Mouse (Mus musculus) macrophage (primary cell): ENCODE data around the gene Rhbdf1. TPM values are rescaled to one million over a fixed set of nuclear protein-coding genes. Genes with fewer than 3 reads are reported as not detected.

Source experiments
- H3K27ac ChIP-seq: fragments of 350-480 bp; formaldehyde crosslinking; 2 replicates; pipeline ENCODE4 v1.9.0; 2021
- H3K36me3 ChIP-seq: fragments of 350-480 bp; formaldehyde crosslinking; 2 replicates; pipeline ENCODE4 v1.9.0; 2021; ENCODE audit errors: inconsistent target
- H3K4me3 ChIP-seq: fragments of 350-480 bp; formaldehyde crosslinking; 2 replicates; pipeline ENCODE4 v1.9.0; 2021; ENCODE audit errors: inconsistent target
- H3K79me2 ChIP-seq: fragments of 350-480 bp; formaldehyde crosslinking; 2 replicates; pipeline ENCODE4 v1.9.0; 2021; ENCODE audit errors: inconsistent target
- WGBS: methylation state at CpG from one replicate; pipeline ENCODE4 v1.1.7; 2026; ENCODE audit warnings: inconsistent platforms; ENCODE audit not compliant: missing documents; 5-methylcytosine and 5-hydroxymethylcytosine counted together
- polyA plus RNA-seq: library from polyadenylated mRNA; stranded (reverse); fragments of 250-400 nt; gene quantifications from 3 replicates; pipeline ENCODE4 v1.2.4, GENCODE M21; 2018; ENCODE audit warnings: inconsistent platforms
- total RNA-seq, 78 experiments: library from RNA; depleted of rRNA; stranded (reverse); fragments of 250-400 nt; gene quantifications; 1 replicate in 9 of 78; 2 replicates in 24 of 78; 3 replicates in 43 of 78; 4 replicates in 2 of 78; pipeline ENCODE4 v1.2.4; 2018; ENCODE audit warnings: inconsistent platforms in 56 of 78

Gene Rhbdf1
- 10 to 100 TPM in 6 of 26 experiments, 1 to 10 TPM in 18, under 1 TPM in 1, not detected in 1; 0.68 to 68.6 (median 4.9) TPM for total RNA-seq (2018; cell fraction: chromatin; rRNA removed)
- total RNA-seq (2018; cell fraction: cytosol; rRNA removed) = 1 to 10 TPM in 13 of 26 experiments, under 1 TPM in 13; 0.17 to 3.9 (median 0.83) TPM
- 10 to 100 TPM in 2 of 26 experiments, 1 to 10 TPM in 14, under 1 TPM in 9, not detected in 1; 0.30 to 30.7 (median 3.1) TPM for total RNA-seq (2018; cell fraction: nucleus; rRNA removed)
- 1.8 to 2.5 TPM (median 2.3 TPM) in 3 replicates for polyA plus RNA-seq

DNA sequence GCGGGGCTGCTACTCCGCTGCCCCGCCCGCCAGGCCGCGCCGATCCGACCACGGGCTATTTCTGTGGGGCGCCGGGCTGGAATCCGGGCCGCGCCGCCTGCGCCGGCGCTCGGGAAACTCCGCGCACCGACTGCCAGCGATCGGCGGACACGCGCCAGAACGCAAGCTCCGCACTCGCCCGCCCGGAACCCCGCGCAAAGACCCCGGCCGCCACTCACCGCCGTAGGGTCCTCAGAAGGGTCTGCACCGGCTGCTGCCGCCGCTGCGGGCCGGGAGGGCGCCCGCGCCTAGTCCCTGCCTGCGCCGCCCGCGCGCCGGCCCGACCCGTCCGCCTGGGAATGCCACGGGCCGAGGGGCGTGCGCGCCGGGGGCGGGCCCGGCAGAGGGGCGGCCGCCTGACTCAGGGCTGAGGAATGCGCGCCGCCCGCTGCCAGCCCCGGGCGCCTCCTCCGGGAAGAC, at the start of gene Rhbdf1:
Gene Rhbdf1 (minus strand): TSS at position 350 of the 459 bp plus-strand sequence.
- WGBS = 1% methylated on average over 71 of the region's 72 CpGs

DNA sequence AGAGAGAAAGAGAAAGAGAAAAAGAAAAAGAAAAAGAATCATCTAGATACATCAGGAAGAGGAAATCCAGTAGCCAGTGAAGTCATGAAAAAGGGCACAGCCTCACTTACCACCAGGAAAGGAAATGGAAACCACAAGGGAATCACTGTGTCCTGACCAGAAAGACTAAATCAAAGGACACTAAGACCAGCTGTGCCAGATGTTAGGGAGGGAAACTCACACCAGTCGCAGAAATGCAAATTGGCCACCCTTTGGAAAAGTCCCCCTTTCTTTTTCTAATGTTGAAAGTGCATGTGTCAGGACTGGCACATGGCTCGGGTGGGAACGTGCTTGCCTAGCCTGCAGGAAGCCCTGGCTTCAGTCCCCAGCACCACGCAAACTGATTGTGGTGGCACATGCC, 49.1 kb upstream of the Rhbdf1 start:
- H3K27ac ChIP-seq = no peak overlapping the region
- peaks cover 8% of the 10 kb centered on the region for H3K79me2 ChIP-seq
- no peaks in the 10 kb centered on the region for H3K36me3 ChIP-seq
- 44% methylated on average over 4 of the region's 4 CpGs for WGBS
- no peak overlapping the region for H3K4me3 ChIP-seq

More for the DNA sequence above, at the start of gene Rhbdf1:
- Histone ChIP-seq H3K36me3 (no peaks in the 10 kb centered on the region), H3K27ac (no peak within 1 kb of the TSS), H3K79me2 (no peaks in the 10 kb centered on the region), H3K4me3 (no peak within 1 kb of the TSS)

DNA sequence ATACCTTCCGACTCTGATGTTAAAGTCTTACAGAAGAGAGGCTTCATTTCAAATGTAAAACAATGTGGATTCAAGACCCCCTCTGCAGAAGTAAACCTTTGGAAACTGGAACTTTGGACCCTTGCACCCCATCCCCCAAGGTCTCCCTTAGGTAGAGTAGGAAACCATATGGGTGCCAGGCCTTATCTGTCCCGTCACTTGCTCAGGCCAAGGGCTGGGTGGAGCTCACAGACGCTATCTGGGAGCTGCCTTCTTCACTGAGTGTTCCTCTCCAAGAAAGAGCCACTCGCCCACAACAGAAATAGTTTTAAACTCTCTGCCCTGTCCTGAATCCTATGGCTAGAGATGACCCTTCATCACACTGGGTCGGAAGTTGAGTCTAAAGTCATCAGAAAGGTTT, 46.9 kb upstream of the Rhbdf1 start:
- Histone ChIP-seq H3K27ac (no peak overlapping the region), H3K36me3 (no peaks in the 10 kb centered on the region), H3K79me2 (peaks cover 26% of the 10 kb centered on the region), H3K4me3 (no peak overlapping the region)
- WGBS = 93% methylated on average over 5 of the region's 5 CpGs

DNA sequence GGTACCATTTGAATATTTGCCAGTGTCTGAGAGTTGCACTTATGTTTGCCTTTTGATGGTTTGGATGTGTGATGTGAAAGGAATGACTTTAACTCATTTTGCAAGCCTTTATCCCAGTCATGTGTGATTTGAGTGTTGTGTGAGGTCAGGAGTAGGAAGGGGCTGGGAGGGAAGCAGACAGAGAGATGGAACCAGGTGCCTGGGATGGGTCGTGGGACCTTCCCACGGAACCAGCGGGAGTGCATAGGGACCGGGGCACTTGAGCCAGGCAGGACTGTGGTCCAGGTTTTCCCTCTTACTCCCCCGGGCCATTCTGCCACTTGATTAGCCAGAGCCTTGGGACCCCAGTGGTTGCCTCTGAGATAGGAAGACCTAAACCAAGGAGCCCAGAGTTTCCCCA, 45.9 kb upstream of the Rhbdf1 start:
- Histone ChIP-seq H3K79me2 (peaks cover 30% of the 10 kb centered on the region), H3K27ac (no peak overlapping the region), H3K4me3 (peak overlapping the region; percentile 8; the same call in 1 of the 2 replicates), H3K36me3 (no peaks in the 10 kb centered on the region)
- 45% methylated on average over 3 of the region's 5 CpGs for whole genome bisulfite sequencing

DNA sequence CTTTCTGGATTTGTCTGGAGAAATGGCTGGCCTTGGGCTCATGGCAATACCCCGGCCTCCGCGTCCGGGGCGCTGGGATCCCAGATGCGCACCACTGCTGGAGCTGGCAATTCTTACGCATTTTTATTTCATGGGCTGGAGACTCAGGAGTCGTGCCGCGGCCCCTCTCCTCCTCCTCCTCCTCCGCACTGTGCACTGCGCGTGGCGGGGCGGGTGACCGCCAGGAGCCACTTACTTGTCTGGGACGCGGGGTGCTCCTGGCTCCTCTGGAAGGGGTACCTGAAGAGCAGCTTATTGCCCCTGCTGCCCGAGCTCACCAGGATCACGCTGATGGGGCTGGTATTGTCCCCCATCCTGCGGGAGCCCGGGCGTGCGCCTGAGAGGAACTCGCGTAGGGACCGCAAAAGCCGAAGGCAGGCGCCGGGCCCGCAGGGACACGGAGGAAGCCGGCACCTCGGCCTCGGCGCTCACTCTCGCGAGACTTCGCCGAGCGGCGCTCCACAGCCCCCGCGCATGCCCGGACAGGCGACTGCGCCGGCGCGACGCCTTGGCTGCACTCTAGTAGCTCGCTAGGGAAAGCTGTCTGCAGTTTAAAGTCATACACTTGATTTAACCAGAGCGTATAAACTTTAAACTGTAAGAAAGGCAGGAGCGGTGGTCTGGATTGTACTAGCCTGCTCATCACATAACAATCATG, 45.2 kb upstream of the Rhbdf1 start, which contains the start of gene Nprl3:
Gene Nprl3 (minus strand): TSS at position 520 of the 697 bp plus-strand sequence.
- Histone ChIP-seq H3K4me3 (peak within 1 kb of the TSS; percentile 83), H3K27ac (peak within 1 kb of the TSS; percentile 52), H3K36me3 (no peaks in the 10 kb centered on the region; the same call in 1 of the 2 replicates), H3K79me2 (peaks cover 30% of the 10 kb centered on the region)
- WGBS = 0% methylated on average over 50 of the region's 54 CpGs

DNA sequence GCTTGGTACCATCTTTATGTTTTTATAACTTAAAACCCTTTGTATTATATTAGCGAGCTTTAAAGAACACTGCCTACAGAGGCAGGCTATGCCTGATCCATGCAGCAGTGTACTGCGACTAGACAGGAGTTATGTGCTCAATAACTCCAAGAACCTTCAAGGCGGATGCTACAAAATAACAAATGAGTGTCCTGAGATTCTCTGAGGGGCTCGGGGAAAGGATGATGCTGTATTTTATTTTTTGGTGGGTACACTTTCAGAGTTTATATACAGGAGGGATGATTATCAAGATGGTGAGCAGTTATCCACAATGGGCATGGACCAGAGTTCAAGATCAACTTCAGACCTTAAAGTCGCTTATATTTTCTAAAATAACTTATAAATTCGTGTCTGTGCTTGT, 44.7 kb upstream of the Rhbdf1 start:
- Histone ChIP-seq H3K27ac (peak overlapping the region; percentile 52), H3K4me3 (peak overlapping the region; percentile 83), H3K36me3 (no peaks in the 10 kb centered on the region; the same call in 1 of the 2 replicates), H3K79me2 (peaks cover 30% of the 10 kb centered on the region)
- WGBS = 37% methylated on average over 6 of the region's 6 CpGs

DNA sequence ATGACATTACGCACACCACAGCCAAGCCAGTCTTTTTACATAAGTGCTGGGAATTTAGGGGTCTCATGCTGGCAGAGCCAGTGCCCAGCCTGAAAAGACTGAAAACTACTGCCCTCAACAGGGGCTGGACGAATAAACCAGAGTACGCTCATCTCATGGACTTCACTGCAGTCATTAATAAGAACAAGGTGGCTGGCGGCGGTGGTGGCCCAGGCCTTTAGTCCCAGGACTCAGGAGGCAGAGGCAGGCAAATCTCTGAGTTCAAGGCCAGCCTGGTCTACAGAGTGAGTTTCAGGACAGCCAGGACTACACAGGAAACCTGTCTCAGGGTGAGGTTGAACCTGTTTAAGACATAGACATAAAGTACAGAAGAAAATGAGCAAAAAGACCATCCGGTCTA, 44.1 kb upstream of the Rhbdf1 start:
- Histone ChIP-seq H3K27ac (no peak overlapping the region), H3K4me3 (no peak overlapping the region), H3K36me3 (no peaks in the 10 kb centered on the region; the same call in 1 of the 2 replicates), H3K79me2 (peaks cover 30% of the 10 kb centered on the region)
- 92% methylated on average over 5 of the region's 6 CpGs for WGBS

DNA sequence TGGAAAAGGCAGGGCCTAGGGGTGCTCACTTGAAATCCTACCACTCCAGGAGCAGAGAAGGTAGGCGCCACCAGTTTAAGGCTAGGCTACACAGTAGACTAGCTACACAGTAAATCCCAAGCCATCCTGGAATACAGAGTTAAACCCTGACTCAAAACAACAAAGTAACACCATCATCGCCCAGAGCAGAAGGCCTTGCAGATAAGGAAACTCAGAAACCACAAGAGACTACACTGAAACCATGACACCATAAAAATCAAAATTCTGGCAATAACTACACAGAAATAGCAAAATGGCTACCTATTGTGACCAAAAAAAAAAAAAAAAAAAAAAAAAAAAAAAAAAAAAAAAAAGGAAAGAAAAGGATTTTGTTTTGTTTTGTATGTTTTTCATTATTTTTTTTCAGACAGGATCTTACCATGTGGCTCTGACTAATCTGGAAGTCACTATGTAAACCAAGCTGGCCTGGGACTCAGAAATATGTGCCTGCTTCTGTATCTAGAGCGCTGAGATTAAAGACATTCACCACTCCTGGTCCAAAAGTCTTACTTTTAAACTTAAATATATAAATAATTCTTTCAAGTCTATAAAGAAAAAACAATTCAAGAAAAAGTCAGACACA, 43.1 kb upstream of the Rhbdf1 start:
- Histone ChIP-seq H3K79me2 (peaks cover 30% of the 10 kb centered on the region), H3K4me3 (no peak overlapping the region), H3K27ac (no peak overlapping the region), H3K36me3 (peaks cover 1% of the 10 kb centered on the region; the same call in 1 of the 2 replicates)
- 88% methylated on average over 3 of the region's 3 CpGs for WGBS

DNA sequence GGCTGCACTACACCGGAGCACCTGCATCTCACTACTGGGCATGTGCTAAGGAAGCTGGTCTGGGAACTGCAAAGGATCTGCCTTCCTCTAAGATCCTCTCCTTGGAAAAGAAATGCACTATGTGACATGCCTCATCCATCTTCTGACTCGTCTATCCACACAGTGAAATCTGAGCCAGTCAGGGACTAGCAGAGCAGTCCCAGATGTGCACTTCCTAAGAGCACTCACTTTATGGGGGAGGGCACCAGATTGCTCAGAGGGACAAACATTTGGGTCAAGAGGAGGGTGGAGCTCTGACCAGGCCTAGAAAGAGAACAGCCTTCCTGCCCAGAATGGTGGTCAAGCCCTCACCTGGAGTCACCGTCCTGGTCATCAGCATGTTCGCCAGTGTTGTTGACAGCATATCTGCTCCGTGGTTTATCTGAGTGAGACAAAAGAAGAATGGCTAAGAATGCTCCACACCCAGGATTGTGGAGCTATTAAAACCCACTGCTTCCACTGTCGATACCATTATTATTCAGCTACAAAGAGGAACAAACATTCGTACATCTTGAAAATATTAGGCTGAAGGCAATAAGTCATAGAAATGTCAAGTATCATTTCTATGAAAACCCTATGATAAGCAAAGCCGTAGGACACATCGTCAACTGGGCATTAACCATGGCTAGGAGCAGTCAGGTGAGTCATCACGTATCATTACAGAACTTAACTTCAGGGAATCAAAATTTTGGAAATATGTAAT, 40.7 kb upstream of the Rhbdf1 start:
- WGBS = 91% methylated on average over 10 of the region's 10 CpGs
- Histone ChIP-seq H3K27ac (no peak overlapping the region), H3K4me3 (no peak overlapping the region)

DNA sequence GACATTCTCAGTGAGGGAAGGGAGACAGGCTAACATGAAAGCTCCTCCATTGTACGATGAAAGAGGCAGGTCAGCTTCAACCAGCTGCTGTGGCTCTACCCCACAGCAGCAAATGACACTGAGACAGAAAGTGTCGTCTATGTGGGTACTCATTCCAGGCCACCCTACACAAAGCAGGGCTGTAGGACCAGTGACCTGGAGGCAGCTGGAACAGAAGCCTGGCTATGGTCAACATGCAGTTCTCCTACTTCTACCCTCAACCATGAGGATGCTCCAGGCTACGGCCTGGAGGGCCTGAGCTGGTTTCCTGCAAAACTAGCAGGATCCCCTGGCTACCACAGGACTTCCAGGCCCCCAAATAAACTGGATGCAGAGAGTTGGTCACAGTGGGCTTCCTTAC, 34.5 kb upstream of the Rhbdf1 start:
- Histone ChIP-seq H3K79me2 (no peaks in the 10 kb centered on the region), H3K36me3 (peaks cover 26% of the 10 kb centered on the region; the same call in 1 of the 2 replicates), H3K27ac (no peak overlapping the region), H3K4me3 (no peak overlapping the region)
- 97% methylated on average over 3 of the region's 3 CpGs for WGBS

More for the DNA sequence above, 40.7 kb upstream of the Rhbdf1 start:
- peaks cover 3% of the 10 kb centered on the region; the same call in 1 of the 2 replicates for H3K36me3 ChIP-seq
- peaks cover 30% of the 10 kb centered on the region for H3K79me2 ChIP-seq

DNA sequence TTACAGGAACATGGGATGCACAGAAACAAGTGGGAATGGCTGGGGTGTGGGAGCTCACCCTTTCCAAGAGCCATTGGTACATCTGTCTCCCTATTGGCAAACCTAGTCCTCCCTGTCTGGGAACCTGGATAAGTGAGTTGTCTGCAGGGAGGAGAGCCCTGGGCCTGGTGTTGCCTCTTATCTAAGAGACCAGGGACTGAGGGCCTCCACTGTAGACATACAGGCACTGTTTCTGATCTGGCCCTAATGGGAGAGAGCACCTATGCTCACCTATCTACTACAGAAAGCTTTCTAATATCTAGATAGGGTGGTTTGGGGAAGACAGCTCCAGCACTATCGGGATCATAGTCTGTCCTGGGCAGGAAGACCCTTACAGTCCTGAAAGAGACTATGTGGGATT, 34.0 kb upstream of the Rhbdf1 start:
- 95% methylated on average over 1 of the region's 1 CpGs for WGBS
- no peak overlapping the region for H3K27ac ChIP-seq
- no peak overlapping the region for H3K4me3 ChIP-seq
- H3K79me2 ChIP-seq = no peaks in the 10 kb centered on the region
- peaks cover 29% of the 10 kb centered on the region; the same call in 1 of the 2 replicates for H3K36me3 ChIP-seq

DNA sequence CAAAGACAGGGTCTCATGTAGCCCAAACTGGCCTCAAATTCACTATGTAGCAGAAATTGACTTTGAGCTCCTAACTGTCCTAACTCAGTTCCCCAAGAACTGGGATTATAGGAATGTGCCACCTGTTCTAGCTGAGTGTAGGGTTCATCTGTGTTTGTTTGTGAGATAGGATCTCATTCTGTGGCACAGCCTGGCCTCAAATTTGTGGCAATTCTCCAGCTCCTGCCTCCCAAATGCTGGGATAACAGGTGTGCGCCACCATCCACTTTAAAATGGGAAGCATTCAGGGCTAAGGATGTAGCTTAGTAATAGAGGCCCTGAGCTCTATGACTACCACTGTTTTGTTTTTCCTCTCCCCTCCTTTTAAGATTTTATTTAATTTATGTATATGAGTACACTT, 31.0 kb upstream of the Rhbdf1 start:
- Histone ChIP-seq H3K36me3 (peaks cover 46% of the 10 kb centered on the region; the same call in 1 of the 2 replicates), H3K27ac (no peak overlapping the region), H3K79me2 (no peaks in the 10 kb centered on the region), H3K4me3 (no peak overlapping the region)
- 100% methylated on average over 1 of the region's 1 CpGs for WGBS

DNA sequence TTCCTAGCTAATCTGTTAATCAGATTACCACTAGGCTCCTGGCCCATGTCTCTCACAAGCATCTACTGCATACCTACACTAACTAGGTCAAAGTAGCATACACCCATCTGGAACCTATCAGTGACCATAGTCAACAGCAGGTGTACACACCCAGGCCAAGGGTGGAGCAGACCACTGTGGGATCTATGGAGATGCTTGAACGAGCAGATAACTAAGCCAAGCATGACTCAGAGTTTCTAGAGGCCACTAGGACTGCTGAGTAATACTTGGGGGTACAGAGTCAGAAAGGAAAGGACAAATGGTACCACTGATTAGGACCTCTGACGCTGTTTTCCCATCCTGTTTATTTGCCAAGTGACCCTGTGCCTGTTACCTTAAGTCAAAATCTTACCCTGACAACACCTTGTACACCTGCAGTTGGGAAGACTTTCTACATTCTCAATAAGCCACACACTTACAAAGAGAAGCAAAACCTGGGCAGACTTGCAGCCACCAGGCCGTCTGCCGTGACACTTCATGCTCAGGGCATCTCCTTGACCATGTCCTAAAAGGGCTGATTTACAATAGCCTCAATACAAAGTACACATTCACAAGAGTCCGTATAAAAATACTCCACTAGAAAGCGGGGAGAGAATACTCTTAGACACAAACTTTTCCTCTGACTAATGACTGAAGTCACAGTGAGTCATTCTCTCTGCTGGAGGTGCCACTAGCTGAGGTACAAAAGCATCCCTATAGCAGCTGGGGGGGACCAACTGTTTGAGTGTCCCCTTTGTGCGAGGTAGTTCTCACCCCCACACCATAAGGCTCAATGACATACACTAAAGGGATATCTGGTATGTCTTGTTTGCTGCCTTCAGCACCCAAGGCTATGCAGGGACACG, 29.0 kb upstream of the Rhbdf1 start:
- Histone ChIP-seq H3K79me2 (no peaks in the 10 kb centered on the region), H3K4me3 (no peak overlapping the region), H3K36me3 (peaks cover 60% of the 10 kb centered on the region), H3K27ac (no peak overlapping the region)
- 86% methylated on average over 7 of the region's 8 CpGs for WGBS
